Comparison of ENCODE assay signal across 11 mouse cellular contexts in genomic region chr13:12502665-12503237, GRCm38 (mm10). TPM values are rescaled to one million over a fixed set of nuclear protein-coding genes. Genes with fewer than 3 reads are reported as not detected.
DNase-seq lines count a peak whose midpoint lies in the region; ATAC-seq and TF ChIP-seq lines count a peak whose summit lies in the region.
"Had no signal": no experiment of that assay in that cellular context is flagged by ENCODE, and none has a peak within 500 bp of the region (broad histone marks: within the 10 kb centered on the region; RNA-seq: fewer than 3 reads in every experiment).

No protein-coding gene starts in this region.

- no peak; the same call in 1 of the 2 replicates for ATAC-seq in kidney, embryonic 15.5 days (replicated peaks; ENCODE audit: low FRiP score)
- no peak for ATAC-seq in forebrain, embryonic 12.5 days (ENCODE audit: low FRiP score)
- peak; percentile 80 for ATAC-seq in liver, embryonic 16.5 days (ENCODE audit: low read depth)
- ATAC-seq: intestine, embryonic 15.5 days had no signal

- peaks cover 11% of the 10 kb centered on the region for H3K4me1 ChIP-seq in kidney, embryonic 15.5 days
- peaks cover 3 to 5% of the 10 kb centered on the region in 2 experiments for H3K4me1 ChIP-seq in MEL (ENCODE audit: control insufficient read depth in 1 of 2, insufficient read depth in 2 of 2, low read length in 2 of 2)
- peaks cover 15% of the 10 kb centered on the region for H3K4me1 ChIP-seq in forebrain, embryonic 12.5 days
- H3K4me1 ChIP-seq in liver, embryonic 16.5 days (ENCODE audit: control insufficient read depth, low read depth, low read length): peaks cover 9% of the 10 kb centered on the region

- WGBS in kidney, embryonic 15.5 days: 47% methylated on average over 4 of the region's 4 CpGs
- 25% methylated on average over 4 of the region's 4 CpGs for WGBS in forebrain, embryonic 12.5 days
- WGBS in liver, embryonic 16.5 days (ENCODE audit: insufficient replicate concordance): 19% methylated on average over 4 of the region's 4 CpGs

- no peaks in the 10 kb centered on the region for H3K27me3 ChIP-seq in kidney, embryonic 15.5 days
- H3K27me3 ChIP-seq in MEL (ENCODE audit: control insufficient read depth in 1 of 2, insufficient read depth in 2 of 2, low read length in 2 of 2): no peaks in the 10 kb centered on the region
- no peaks in the 10 kb centered on the region for H3K27me3 ChIP-seq in forebrain, embryonic 12.5 days
- H3K27me3 ChIP-seq in liver, embryonic 16.5 days (ENCODE audit: control insufficient read depth, insufficient read depth, low read depth, low read length): no peaks in the 10 kb centered on the region
- H3K27me3 ChIP-seq: intestine, embryonic 15.5 days had no signal

- no peaks in the 10 kb centered on the region for H3K79me2 ChIP-seq in MEL (ENCODE audit: control insufficient read depth, insufficient read depth, low read length, poor library complexity)

- peak overlapping the region; percentile 67 for H3K27ac ChIP-seq in kidney, embryonic 15.5 days
- no peak overlapping the region for H3K27ac ChIP-seq in MEL (ENCODE audit: control insufficient read depth, low read depth, low read length)
- peak overlapping the region; percentile 75 for H3K27ac ChIP-seq in forebrain, embryonic 12.5 days
- no peak overlapping the region for H3K27ac ChIP-seq in liver, embryonic 16.5 days (ENCODE audit: low read length)
- H3K27ac ChIP-seq in layer of hippocampus, adult 2 months: no peak overlapping the region
- H3K27ac ChIP-seq: intestine, embryonic 15.5 days had no signal

- peak; percentile 32 to 59; a peak in 2 of 4 replicates for TF ChIP-seq EP300 in MEL (IDR thresholded peaks at IDR 0.05; ENCODE audit: low read depth in 1 of 2, low read length in 2 of 2)

- no peak overlapping the region for H3K4me2 ChIP-seq in kidney, embryonic 15.5 days
- no peak overlapping the region for H3K4me2 ChIP-seq in forebrain, embryonic 12.5 days
- H3K4me2 ChIP-seq in liver, embryonic 16.5 days (ENCODE audit: low read depth, low read length): no peak overlapping the region
- H3K4me2 ChIP-seq: intestine, embryonic 15.5 days had no signal

- H3K9ac ChIP-seq in kidney, embryonic 15.5 days: peak overlapping the region; percentile 8; the same call in 1 of the 2 replicates
- H3K9ac ChIP-seq in MEL (ENCODE audit: control insufficient read depth, low read depth, low read length, poor library complexity, severe bottlenecking): no peak overlapping the region
- H3K9ac ChIP-seq in forebrain, embryonic 12.5 days: no peak overlapping the region
- H3K9ac ChIP-seq in liver, embryonic 16.5 days (ENCODE audit: low read depth, low read length): no peak overlapping the region
- H3K9ac ChIP-seq: intestine, embryonic 15.5 days had no signal

- TF ChIP-seq CTCF in MEL (IDR thresholded peaks at IDR 0.05 in 2 of 3, conservative IDR thresholded peaks at IDR 0.05 in 1 of 3; ENCODE audit: control insufficient read depth in 1 of 3, insufficient read depth in 1 of 3, low read depth in 2 of 3, low read length in 3 of 3, poor library complexity in 1 of 3, severe bottlenecking in 1 of 3): no peak
- TF ChIP-seq CTCF in layer of hippocampus, adult 2 months (conservative IDR thresholded peaks at IDR 0.05): no peak

- H3K36me3 ChIP-seq in kidney, embryonic 15.5 days: no peaks in the 10 kb centered on the region
- peaks cover 0 to 5% of the 10 kb centered on the region in 2 experiments; a peak in 1 of 4 replicates for H3K36me3 ChIP-seq in MEL (ENCODE audit: control insufficient read depth in 1 of 2, insufficient read depth in 2 of 2, low read length in 2 of 2)
- H3K36me3 ChIP-seq in forebrain, embryonic 12.5 days (replicated peaks): no peaks in the 10 kb centered on the region
- no peaks in the 10 kb centered on the region for H3K36me3 ChIP-seq in liver, embryonic 16.5 days (ENCODE audit: control insufficient read depth, insufficient read depth)
- H3K36me3 ChIP-seq: intestine, embryonic 15.5 days had no signal

- DNase-seq in kidney, adult 8-10 months: no peak
- DNase-seq in MEL (ENCODE audit: low read depth, low spot score): peak; percentile 66
- no peak for DNase-seq in frontal cortex, postnatal 14 days (ENCODE audit: low spot score in 2 of 2)
- no peak for DNase-seq in cerebellum, postnatal 36 days
- no peak for DNase-seq in layer of hippocampus, adult 2 months (ENCODE audit: low spot score in 2 of 2)
- DNase-seq: heart, adult 18-20 months; lung, adult 18-20 months had no signal

- no peak for TF ChIP-seq RAD21 in MEL (IDR thresholded peaks at IDR 0.05; ENCODE audit: low read depth, low read length)

- H3K4me3 ChIP-seq in kidney, embryonic 15.5 days (replicated peaks): no peak overlapping the region
- H3K4me3 ChIP-seq in MEL (ENCODE audit: control insufficient read depth in 1 of 2, insufficient read depth in 1 of 2, low read depth in 2 of 2, low read length in 2 of 2): no peak overlapping the region
- H3K4me3 ChIP-seq in forebrain, embryonic 12.5 days (replicated peaks): no peak overlapping the region
- no peak overlapping the region for H3K4me3 ChIP-seq in liver, embryonic 16.5 days (ENCODE audit: low read depth, low read length)
- H3K4me3 ChIP-seq in layer of hippocampus, adult 2 months: no peak overlapping the region
- H3K4me3 ChIP-seq: intestine, embryonic 15.5 days had no signal

- TF ChIP-seq POLR2A in MEL (IDR thresholded peaks at IDR 0.05; ENCODE audit: control insufficient read depth in 1 of 2, insufficient read depth in 1 of 2, low read depth in 1 of 2, low read length in 2 of 2, poor library complexity in 1 of 2): no peak

- no peaks in the 10 kb centered on the region for H3K9me3 ChIP-seq in kidney, embryonic 15.5 days (replicated peaks)
- H3K9me3 ChIP-seq in MEL (replicated peaks; ENCODE audit: insufficient read depth, low read length): no peaks in the 10 kb centered on the region
- H3K9me3 ChIP-seq in forebrain, embryonic 12.5 days: no peaks in the 10 kb centered on the region
- H3K9me3 ChIP-seq in liver, embryonic 16.5 days (replicated peaks; ENCODE audit: control insufficient read depth, low read length): no peaks in the 10 kb centered on the region
- H3K9me3 ChIP-seq: intestine, embryonic 15.5 days had no signal

TF ChIP-seq in MEL, 35 proteins besides CTCF, POLR2A, EP300 and RAD21:
- TF ChIP-seq MXI1 (IDR thresholded peaks at IDR 0.05; ENCODE audit: low read depth, low read length) (peak; percentile 28; the same call in 1 of the 2 replicates), TCF12 (IDR thresholded peaks at IDR 0.05; ENCODE audit: low read depth, low read length) (peak; percentile 49; the same call in 1 of the 2 replicates), NELFE (IDR thresholded peaks at IDR 0.05; ENCODE audit: low read depth, low read length) (no peak), MAX (IDR thresholded peaks at IDR 0.05; ENCODE audit: low read length) (peak; percentile 40; the same call in 1 of the 2 replicates), TAL1 (IDR thresholded peaks at IDR 0.05; ENCODE audit: low read length) (peak; percentile 66), GATA1 (IDR thresholded peaks at IDR 0.05; ENCODE audit: low read depth, low read length) (peak; percentile 45)

RNA-seq across cellular contexts. Expression of gene Edaradd, which starts 17.5 kb away (rescaled TPM):
- polyA plus RNA-seq in kidney, embryonic 15.5 days (2015; fragmentation: Nextera tagmentation; extraction: Ambion mirVana): 2.4 TPM in 2 replicates
- total RNA-seq in MEL (2012; rRNA removed): not detected in 2 replicates
- under 1 TPM in 1 of 2 experiments, not detected in 1; 0.04 TPM for polyA plus RNA-seq in MEL (2012; ENCODE audit: insufficient read depth in 1 of 2, insufficient read length in 2 of 2, low read depth in 1 of 2, low replicate concordance in 2 of 2, missing spikeins in 1 of 2)
- 1.1 and 1.3 TPM in 2 replicates for polyA plus RNA-seq in forebrain, embryonic 12.5 days (2016; fragmentation: Nextera tagmentation; extraction: Ambion mirVana)
- 0.21 and 0.24 TPM in 2 replicates for polyA plus RNA-seq in liver, embryonic 16.5 days (2015; fragmentation: Nextera tagmentation; extraction: Ambion mirVana)
- total RNA-seq in layer of hippocampus, adult 2 months (2021): under 1 TPM; 0.26 to 0.29 TPM

RNA-seq across cellular contexts. Expression of gene Lgals8, which starts 38.0 kb away (rescaled TPM):
- 20.4 and 22.5 TPM in 2 replicates for polyA plus RNA-seq in kidney, embryonic 15.5 days (2015; fragmentation: Nextera tagmentation; extraction: Ambion mirVana)
- total RNA-seq in MEL (2012; rRNA removed): 12.9 and 18.0 TPM in 2 replicates
- polyA plus RNA-seq in MEL (2012; ENCODE audit: insufficient read depth in 1 of 2, insufficient read length in 2 of 2, low read depth in 1 of 2, low replicate concordance in 2 of 2, missing spikeins in 1 of 2): 10 to 100 TPM in 1 of 2 experiments, not detected in 1; 23.7 TPM
- 10.8 and 11.3 TPM in 2 replicates for polyA plus RNA-seq in forebrain, embryonic 12.5 days (2016; fragmentation: Nextera tagmentation; extraction: Ambion mirVana)
- polyA plus RNA-seq in liver, embryonic 16.5 days (2015; fragmentation: Nextera tagmentation; extraction: Ambion mirVana): 14.9 and 15.7 TPM in 2 replicates
- total RNA-seq in layer of hippocampus, adult 2 months (2021): 10 to 100 TPM; 35.1 to 37.2 TPM

Comparison
In these comparisons a context has a peak if more than half of its experiments do, and no peak if none do; other contexts are left out.
1. H3K27ac ChIP-seq: peak in kidney, embryonic 15.5 days (single experiment) and forebrain, embryonic 12.5 days (single experiment); none in MEL (single experiment), liver, embryonic 16.5 days (single experiment) and layer of hippocampus, adult 2 months (single experiment).